Mouse (Mus musculus) skeletal muscle tissue, adult 2 months (tissue): Measurements from ENCODE around the gene Olig1.
"Not testable (repeated sequence)": the region's sequence is repeated elsewhere in the genome, so short reads cannot be mapped to it uniquely, and the experiment has no call there.

Experiments
- DNase-seq: peaks from one replicate; pipeline ENCODE4 v3.0.0-alpha.2; 2012; ENCODE audit warnings: low read depth, low spot score

Gene Olig1

GRCm38 (mm10) chr16:91246292-91246691, 23.3 kb upstream of the Olig1 start:
- no peak for DNase-seq

- not testable (repeated sequence) for DNase-seq
Observed at GRCm38 (mm10) chr16:91255419-91256164, 14.0 kb upstream of the Olig1 start.

- DNase-seq, result no peak
Observed at GRCm38 (mm10) chr16:91258956-91259355, 10.6 kb upstream of the Olig1 start.

GRCm38 (mm10) chr16:91260861-91261260, 8.7 kb upstream of the Olig1 start:
- no peak for DNase-seq

GRCm38 (mm10) chr16:91262467-91263220, 6.9 kb upstream of the Olig1 start:
- DNase-seq, result no peak

GRCm38 (mm10) chr16:91265972-91266371, 3.6 kb upstream of the Olig1 start:
- DNase-seq, result no peak

GRCm38 (mm10) chr16:91268724-91269452, 684 bp upstream of the Olig1 start:
- DNase-seq, result no peak

- no peak for DNase-seq
Observed at GRCm38 (mm10) chr16:91270212-91270971, 820 bp downstream of the Olig1 start.

GRCm38 (mm10) chr16:91270982-91271549, 1.5 kb downstream of the Olig1 start:
- DNase-seq, result no peak

GRCm38 (mm10) chr16:91271634-91272033, 2.1 kb downstream of the Olig1 start:
- DNase-seq, result no peak

- DNase-seq, result no peak
Observed at GRCm38 (mm10) chr16:91280516-91280915, 10.9 kb downstream of the Olig1 start.

- DNase-seq, result no peak
Observed at GRCm38 (mm10) chr16:91292080-91292479, 22.5 kb downstream of the Olig1 start.

GRCm38 (mm10) chr16:91292719-91293333, 23.3 kb downstream of the Olig1 start:
- no peak for DNase-seq

- DNase-seq, result no peak
Observed at GRCm38 (mm10) chr16:91297726-91298125, 28.2 kb downstream of the Olig1 start.

GRCm38 (mm10) chr16:91299412-91299811, 29.8 kb downstream of the Olig1 start:
- no peak for DNase-seq

- DNase-seq, result no peak
Observed at GRCm38 (mm10) chr16:91300641-91301441, 31.3 kb downstream of the Olig1 start.

GRCm38 (mm10) chr16:91301454-91301853, 31.9 kb downstream of the Olig1 start:
- DNase-seq, result no peak

- no peak for DNase-seq
Observed at GRCm38 (mm10) chr16:91303776-91304709, 34.5 kb downstream of the Olig1 start.
